Mouse (Mus musculus) forebrain, embryonic 16.5 days (tissue): ENCODE measurements around the gene Tfap2a. TPM values are rescaled to one million over a fixed set of nuclear protein-coding genes. Genes with fewer than 3 reads are reported as not detected.

Source experiments
- ATAC-seq: fragments of 200-750 bp; cut with Nextera tagmentation; 2 replicates; pipeline ENCODE4 v1.8.0; 2017; ENCODE audit warnings: mild to moderate bottlenecking, moderate library complexity
- H3K27ac ChIP-seq: fragments of 300-500 bp; sonication (generic); 2 replicates; pipeline ENCODE4 v1.5.1; 2014; ENCODE audit warnings: low read length, control low read depth
- H3K27me3 ChIP-seq: fragments of 300-500 bp; sonication (generic); replicated peaks from 2 replicates; pipeline ENCODE4 v1.6.1; 2014; ENCODE audit warnings: low read length; ENCODE audit not compliant: control insufficient read depth, insufficient read depth
- H3K36me3 ChIP-seq: fragments of 300-500 bp; sonication (generic); 2 replicates; pipeline ENCODE4 v1.6.1; 2014; ENCODE audit not compliant: control insufficient read depth, insufficient read depth
- H3K4me1 ChIP-seq: fragments of 300-500 bp; sonication (generic); replicated peaks from 2 replicates; pipeline ENCODE4 v1.6.1; 2014; ENCODE audit warnings: low read length; ENCODE audit not compliant: control insufficient read depth, insufficient read depth
- H3K4me2 ChIP-seq: fragments of 300-500 bp; sonication (generic); 2 replicates; pipeline ENCODE4 v1.6.1; 2014; ENCODE audit warnings: mild to moderate bottlenecking, low read length, control low read depth
- H3K4me3 ChIP-seq: fragments of 300-500 bp; sonication (generic); replicated peaks from 2 replicates; pipeline ENCODE4 v1.5.1; 2014; ENCODE audit warnings: mild to moderate bottlenecking, low read length, control low read depth
- H3K9ac ChIP-seq: fragments of 300-500 bp; sonication (generic); replicated peaks from 2 replicates; pipeline ENCODE4 v1.6.1; 2014; ENCODE audit warnings: low read depth, low read length, control low read depth
- H3K9me3 ChIP-seq: fragments of 300-500 bp; sonication (generic); 2 replicates; pipeline ENCODE4 v1.6.1; 2016; ENCODE audit warnings: low read length; ENCODE audit not compliant: control insufficient read depth
- WGBS: fragments of 180-500 bp; shearing (Covaris S2); extraction: QIAGEN DNeasy Blood & Tissue Kit; methylation state at CpG from one replicate; pipeline ENCODE4 v1.1.7; 2014; 5-methylcytosine and 5-hydroxymethylcytosine counted together
- polyA plus RNA-seq: library from polyadenylated mRNA; unstranded; fragments of >200 nt; fragmentation: Nextera tagmentation; extraction: Ambion mirVana; gene quantifications from 2 replicates; pipeline ENCODE4 v1.2.1, GENCODE M21; 2015

Gene Tfap2a
- polyA plus RNA-seq, 1 experiment from 2014 or later: 0.41 TPM

GRCm38 (mm10) chr13:40685790-40686189 is 52.4 kb downstream of the Tfap2a start:
- no peaks in the 10 kb centered on the region for H3K4me1 ChIP-seq
- H3K27me3 ChIP-seq: no peaks in the 10 kb centered on the region
- WGBS: 93% methylated on average over 3 of the region's 3 CpGs
- no peak overlapping the region for H3K9ac ChIP-seq
- no peak overlapping the region for H3K4me2 ChIP-seq
- no peaks in the 10 kb centered on the region for H3K36me3 ChIP-seq
- no peak for ATAC-seq
- H3K27ac ChIP-seq: no peak overlapping the region
- no peak overlapping the region for H3K4me3 ChIP-seq
- H3K9me3 ChIP-seq: no peaks in the 10 kb centered on the region

GRCm38 (mm10) chr13:40676730-40677129 is 61.4 kb downstream of the Tfap2a start:
- Histone ChIP-seq H3K4me2 (no peak overlapping the region), H3K9me3 (no peaks in the 10 kb centered on the region), H3K4me1 (no peaks in the 10 kb centered on the region), H3K36me3 (no peaks in the 10 kb centered on the region), H3K27ac (no peak overlapping the region), H3K9ac (no peak overlapping the region), H3K27me3 (no peaks in the 10 kb centered on the region), H3K4me3 (no peak overlapping the region)
- WGBS: 43% methylated on average over 4 of the region's 4 CpGs
- ATAC-seq: no peak

Other genes with a start within 250 kb of the Tfap2a start
- 5.1 and 5.2 TPM in 2 replicates for gene Gcnt2, start 121.4 kb upstream of the Tfap2a start, polyA plus RNA-seq